Mouse (Mus musculus): ENCODE measurements at regions not wholly inside any gene's neighbourhood (a gene's known extent, or its start where the extent isn't known, plus 50 kb on each side); places are given as distances from the start of the nearest gene placed in this dataset.

- no peak for TF ChIP-seq GATA1 (IDR thresholded peaks at IDR 0.05; ENCODE audit: low read length)
These were observed 339.4 kb upstream of the Sox9 start for GRCm38 (mm10) chr11:112442639-112443038.

GRCm38 (mm10) chr11:112443890-112444289, 338.1 kb upstream of the Sox9 start:
- no peak for TF ChIP-seq GATA1 (IDR thresholded peaks at IDR 0.05; ENCODE audit: low read length)

GRCm38 (mm10) chr11:112449632-112450031, 332.4 kb upstream of the Sox9 start:
- TF ChIP-seq GATA1 (IDR thresholded peaks at IDR 0.05; ENCODE audit: low read length), result no peak

- no peak for TF ChIP-seq GATA1 (IDR thresholded peaks at IDR 0.05; ENCODE audit: low read length)
These were observed 331.8 kb upstream of the Sox9 start for GRCm38 (mm10) chr11:112450227-112450626.

- TF ChIP-seq GATA1 (IDR thresholded peaks at IDR 0.05; ENCODE audit: low read length), result no peak
These were observed 323.9 kb upstream of the Sox9 start for GRCm38 (mm10) chr11:112458075-112458474.

- TF ChIP-seq GATA1 (IDR thresholded peaks at IDR 0.05; ENCODE audit: low read length), result no peak
These were observed 318.9 kb upstream of the Sox9 start for GRCm38 (mm10) chr11:112463121-112463520.

GRCm38 (mm10) chr11:112464386-112464785, 317.6 kb upstream of the Sox9 start:
- no peak for TF ChIP-seq GATA1 (IDR thresholded peaks at IDR 0.05; ENCODE audit: low read length)

GRCm38 (mm10) chr11:112470336-112470735, 311.7 kb upstream of the Sox9 start:
- no peak for TF ChIP-seq GATA1 (IDR thresholded peaks at IDR 0.05; ENCODE audit: low read length)

GRCm38 (mm10) chr11:112473237-112473636, 308.8 kb upstream of the Sox9 start:
- no peak for TF ChIP-seq GATA1 (IDR thresholded peaks at IDR 0.05; ENCODE audit: low read length)

- no peak for TF ChIP-seq GATA1 (IDR thresholded peaks at IDR 0.05; ENCODE audit: low read length)
These were observed 308.3 kb upstream of the Sox9 start for GRCm38 (mm10) chr11:112473681-112474080.

- TF ChIP-seq GATA1 (IDR thresholded peaks at IDR 0.05; ENCODE audit: low read length), result no peak
These were observed 301.7 kb upstream of the Sox9 start for GRCm38 (mm10) chr11:112480360-112480759.

- no peak for TF ChIP-seq GATA1 (IDR thresholded peaks at IDR 0.05; ENCODE audit: low read length)
These were observed 280.2 kb upstream of the Sox9 start for GRCm38 (mm10) chr11:112501781-112502180.

GRCm38 (mm10) chr11:112519076-112519475, 262.9 kb upstream of the Sox9 start:
- no peak for TF ChIP-seq GATA1 (IDR thresholded peaks at IDR 0.05; ENCODE audit: low read length)

GRCm38 (mm10) chr11:112524983-112525382, 257.0 kb upstream of the Sox9 start:
- TF ChIP-seq GATA1 (IDR thresholded peaks at IDR 0.05; ENCODE audit: low read length), result no peak

- TF ChIP-seq GATA1 (IDR thresholded peaks at IDR 0.05; ENCODE audit: low read length), result no peak
These were observed 239.5 kb upstream of the Sox9 start for GRCm38 (mm10) chr11:112542573-112542972.

- no peak for TF ChIP-seq GATA1 (IDR thresholded peaks at IDR 0.05; ENCODE audit: low read length)
These were observed 238.6 kb upstream of the Sox9 start for GRCm38 (mm10) chr11:112543473-112543872.

- no peak for TF ChIP-seq GATA1 (IDR thresholded peaks at IDR 0.05; ENCODE audit: low read length)
These were observed 236.6 kb upstream of the Sox9 start for GRCm38 (mm10) chr11:112545231-112546010.

Measured in G1E-ER4 (cell line).